Mouse (Mus musculus): ENCODE results near the gene Mrc1.

GRCm38 (mm10) chr2:14341652-14342308 is 112.6 kb downstream of the Mrc1 start:
- TF ChIP-seq CTCF (IDR thresholded peaks at IDR 0.05; ENCODE audit: borderline replicate concordance, insufficient read depth, low read depth, low read length) (no peak), POLR2A (IDR thresholded peaks at IDR 0.05; ENCODE audit: borderline replicate concordance, insufficient read depth, low read length) (no peak)

All from cerebellum, adult 2 months (tissue).